14 mouse cellular contexts compared by ENCODE assay signal in the genomic region with DNA sequence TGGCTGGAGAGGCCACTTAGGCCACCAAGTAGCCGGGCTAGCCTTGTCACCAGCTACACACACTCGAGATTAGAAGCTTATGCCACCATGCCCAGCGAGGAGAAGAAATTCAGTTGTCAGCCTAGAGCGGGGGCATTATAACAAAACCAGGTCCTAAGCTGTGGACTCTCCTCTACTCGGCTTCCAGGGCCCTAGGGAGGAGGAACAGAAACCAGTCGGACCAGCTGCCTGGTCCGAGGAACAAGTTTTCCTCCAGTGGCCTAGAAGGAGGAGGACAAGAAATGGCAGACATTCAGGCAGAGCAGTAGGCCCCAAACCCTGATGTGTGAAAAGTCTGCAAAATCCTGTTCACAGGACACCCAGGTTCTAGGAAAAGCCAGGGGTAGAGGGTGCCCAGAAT. TPM values are rescaled to one million over a fixed set of nuclear protein-coding genes. Genes with fewer than 3 reads are reported as not detected.
DNase-seq lines count a peak whose midpoint lies in the region; ATAC-seq and TF ChIP-seq lines count a peak whose summit lies in the region.
"Had no signal": no experiment of that assay in that cellular context is flagged by ENCODE, and none has a peak within 500 bp of the region (broad histone marks: within the 10 kb centered on the region; RNA-seq: fewer than 3 reads in every experiment).

No protein-coding gene starts in this region.

- no peak overlapping the region for H3K4me3 ChIP-seq in kidney, adult 2 months (ENCODE audit: insufficient read depth, low read depth, low read length)
- no peak overlapping the region for H3K4me3 ChIP-seq in lung, embryonic 15.5 days
- no peak overlapping the region for H3K4me3 ChIP-seq in intestine, embryonic 16.5 days (ENCODE audit: low read length)
- no peak overlapping the region for H3K4me3 ChIP-seq in small intestine, adult 2 months (ENCODE audit: low read depth, low read length)
- H3K4me3 ChIP-seq: heart, embryonic 15.5 days; hindbrain, embryonic 15.5 days had no signal

- H3K9me3 ChIP-seq in lung, embryonic 15.5 days, result no peaks in the 10 kb centered on the region
- no peaks in the 10 kb centered on the region for H3K9me3 ChIP-seq in intestine, embryonic 16.5 days (ENCODE audit: control insufficient read depth, low read length)
- H3K9me3 ChIP-seq: heart, embryonic 15.5 days; hindbrain, embryonic 15.5 days had no signal

- no peak for DNase-seq in kidney, adult 2 months
- no peak for DNase-seq in kidney, postnatal 25 days
- DNase-seq in lung, postnatal 14 days, result no peak
- no peak for DNase-seq in ovary, postnatal 36 days (ENCODE audit: low spot score)
- DNase-seq in layer of hippocampus, adult 11-12 months (ENCODE audit: low spot score), result no peak
- DNase-seq: cerebellum, adult 2 months; gastrocnemius, postnatal 25 days had no signal

- H3K27me3 ChIP-seq in kidney, adult 2 months (replicated peaks; ENCODE audit: control insufficient read depth, insufficient read depth, low read length), result no peaks in the 10 kb centered on the region
- H3K27me3 ChIP-seq in lung, embryonic 15.5 days, result no peaks in the 10 kb centered on the region
- no peaks in the 10 kb centered on the region for H3K27me3 ChIP-seq in intestine, embryonic 16.5 days (replicated peaks; ENCODE audit: control insufficient read depth, insufficient read depth, low read length)
- no peaks in the 10 kb centered on the region for H3K27me3 ChIP-seq in small intestine, adult 2 months (ENCODE audit: control insufficient read depth, insufficient read depth, low read length)
- H3K27me3 ChIP-seq: heart, embryonic 15.5 days; hindbrain, embryonic 15.5 days had no signal

- H3K9ac ChIP-seq in lung, embryonic 15.5 days, result no peak overlapping the region
- peak overlapping the region; percentile 41; the same call in 1 of the 2 replicates for H3K9ac ChIP-seq in intestine, embryonic 16.5 days (ENCODE audit: low read depth, low read length)
- H3K9ac ChIP-seq: heart, embryonic 15.5 days; hindbrain, embryonic 15.5 days had no signal

- H3K36me3 ChIP-seq in kidney, adult 2 months (ENCODE audit: control insufficient read depth, insufficient read depth, low read length), result no peaks in the 10 kb centered on the region
- H3K36me3 ChIP-seq in lung, embryonic 15.5 days, result no peaks in the 10 kb centered on the region
- no peaks in the 10 kb centered on the region for H3K36me3 ChIP-seq in intestine, embryonic 16.5 days (ENCODE audit: control insufficient read depth, insufficient read depth, low read length)
- peaks cover 12% of the 10 kb centered on the region for H3K36me3 ChIP-seq in small intestine, adult 2 months (ENCODE audit: control insufficient read depth, insufficient read depth, low read length)
- H3K36me3 ChIP-seq: heart, embryonic 15.5 days; hindbrain, embryonic 15.5 days had no signal

- H3K27ac ChIP-seq in kidney, adult 2 months (ENCODE audit: insufficient read depth, low read depth, low read length), result peak overlapping the region; percentile 32; the same call in 1 of the 2 replicates
- peak overlapping the region; percentile 65 for H3K27ac ChIP-seq in lung, embryonic 15.5 days
- peak overlapping the region; percentile 74 for H3K27ac ChIP-seq in intestine, embryonic 16.5 days (ENCODE audit: low read length)
- H3K27ac ChIP-seq in small intestine, adult 2 months (ENCODE audit: insufficient read depth, low read depth, low read length), result peak overlapping the region; percentile 14; the same call in 1 of the 2 replicates
- H3K27ac ChIP-seq: heart, embryonic 15.5 days; hindbrain, embryonic 15.5 days; macrophage had no signal

- H3K4me2 ChIP-seq in lung, embryonic 15.5 days, result no peak overlapping the region
- H3K4me2 ChIP-seq in intestine, embryonic 16.5 days (ENCODE audit: low read depth, low read length), result no peak overlapping the region
- H3K4me2 ChIP-seq: heart, embryonic 15.5 days; hindbrain, embryonic 15.5 days had no signal

- ATAC-seq in lung, embryonic 15.5 days (ENCODE audit: borderline replicate concordance, extremely low read depth, low FRiP score, low TSS enrichment), result no peak
- no peak for ATAC-seq in intestine, embryonic 16.5 days
- ATAC-seq: midbrain, embryonic 16.5 days had no signal

- no peak for TF ChIP-seq POLR2A in kidney, adult 2 months (IDR thresholded peaks at IDR 0.05; ENCODE audit: low read depth, low read length)
- TF ChIP-seq POLR2A in small intestine, adult 2 months (IDR thresholded peaks at IDR 0.05; ENCODE audit: low read depth, low read length), result no peak

- TF ChIP-seq CTCF in kidney, adult 2 months (conservative IDR thresholded peaks at IDR 0.05; ENCODE audit: insufficient read depth, insufficient read length, low read depth, low read length), result no peak
- no peak for TF ChIP-seq CTCF in small intestine, adult 2 months (IDR thresholded peaks at IDR 0.05; ENCODE audit: extremely low read depth, insufficient read length, insufficient replicate concordance, low read depth, low read length)

- WGBS in kidney, adult 2 months, result 76% methylated on average over 7 of the region's 7 CpGs
- WGBS in lung, embryonic 15.5 days, result 72% methylated on average over 7 of the region's 7 CpGs
- WGBS in intestine, embryonic 16.5 days, result 67% methylated on average over 7 of the region's 7 CpGs
- WGBS in small intestine, adult 2 months, result 37% methylated on average over 7 of the region's 7 CpGs

- peaks cover 62% of the 10 kb centered on the region for H3K4me1 ChIP-seq in kidney, adult 2 months (ENCODE audit: control insufficient read depth, insufficient read depth, low read length)
- peaks cover 42% of the 10 kb centered on the region for H3K4me1 ChIP-seq in lung, embryonic 15.5 days
- H3K4me1 ChIP-seq in intestine, embryonic 16.5 days (ENCODE audit: control insufficient read depth, insufficient read depth, low read length), result peaks cover 65% of the 10 kb centered on the region
- H3K4me1 ChIP-seq in small intestine, adult 2 months (ENCODE audit: control insufficient read depth, insufficient read depth, insufficient read length, low read length), result peaks cover 88% of the 10 kb centered on the region

RNA-seq across cellular contexts. Expression of gene Cd82, which starts 12.2 kb away (rescaled TPM):
- 200 and 223 TPM in 2 replicates for polyA plus RNA-seq in kidney, adult 2 months (2012; rRNA removed)
- polyA plus RNA-seq in lung, embryonic 15.5 days (2015; fragmentation: Nextera tagmentation; extraction: Ambion mirVana), result 50.3 and 59.2 TPM in 2 replicates
- polyA plus RNA-seq in intestine, embryonic 16.5 days (2015; fragmentation: Nextera tagmentation; extraction: Ambion mirVana), result 171 and 180 TPM in 2 replicates
- 123 and 433 TPM in 2 replicates for polyA plus RNA-seq in small intestine, adult 2 months (2012; rRNA removed)

Comparison
In these comparisons a context has a peak if more than half of its experiments do, and no peak if none do; other contexts are left out.
1. H3K27ac ChIP-seq: peak in every context shown above with its lines; median percentile 74 in intestine, embryonic 16.5 days; 65 in lung, embryonic 15.5 days; 32 in kidney, adult 2 months; 14 in small intestine, adult 2 months.